Mouse (Mus musculus): ENCODE results near the gene Gm28051.

GRCm38 (mm10) chr12:102757055-102757688 is 393 bp downstream of the Gm28051 start:
- TF ChIP-seq POLR2A (IDR thresholded peaks at IDR 0.05; ENCODE audit: extremely low read depth, insufficient read depth, low read length), result 0 out of 2 replicates have a peak, but pooled peaks have one; percentile 67
- no peak for TF ChIP-seq CTCF (IDR thresholded peaks at IDR 0.05; ENCODE audit: extremely low read depth, insufficient read depth, low read length)

Measured in cortical plate, adult 2 months (tissue).